17 mouse cellular contexts compared by ENCODE assay signal in genomic region chr14:47176226-47176625, GRCm38 (mm10).
"Had no signal": no experiment of that assay in that cellular context is flagged by ENCODE, and none has a peak within 500 bp of the region (broad histone marks: within the 10 kb centered on the region; RNA-seq: fewer than 3 reads in every experiment).

No protein-coding gene starts in this region.

- H3K9me3 ChIP-seq: neural tube, embryonic 12.5 days; neural tube, embryonic 13.5 days; neural tube, embryonic 15.5 days; stomach, embryonic 15.5 days had no signal

- H3K4me1 ChIP-seq: neural tube, embryonic 12.5 days; neural tube, embryonic 13.5 days; neural tube, embryonic 15.5 days had no signal

- H3K27ac ChIP-seq: neural tube, embryonic 12.5 days; neural tube, embryonic 13.5 days; neural tube, embryonic 15.5 days; stomach, embryonic 15.5 days; stomach, postnatal 0 days had no signal

- H3K36me3 ChIP-seq: neural tube, embryonic 12.5 days; neural tube, embryonic 13.5 days; neural tube, embryonic 15.5 days; stomach, embryonic 15.5 days had no signal

- H3K4me2 ChIP-seq: neural tube, embryonic 12.5 days; neural tube, embryonic 13.5 days; neural tube, embryonic 15.5 days; stomach, embryonic 15.5 days had no signal

- DNase-seq: retina, postnatal 1 day; right cerebral cortex, adult 18-20 months; right cerebral cortex, postnatal 14 days; right cerebral cortex, postnatal 25 days; right cerebral cortex, postnatal 4 days; spleen, adult 18-20 months; thymus, adult 18-20 months; thymus, adult 2 months; thymus, postnatal 14 days; thymus, postnatal 25 days; thymus, postnatal 36 days; thymus, postnatal 4 days had no signal

- H3K27me3 ChIP-seq: neural tube, embryonic 12.5 days; neural tube, embryonic 13.5 days; neural tube, embryonic 15.5 days; stomach, embryonic 15.5 days had no signal

- H3K9ac ChIP-seq: neural tube, embryonic 12.5 days; neural tube, embryonic 13.5 days; neural tube, embryonic 15.5 days; stomach, embryonic 15.5 days had no signal

- H3K4me3 ChIP-seq: neural tube, embryonic 12.5 days; neural tube, embryonic 13.5 days; neural tube, embryonic 15.5 days; stomach, embryonic 15.5 days had no signal
